Mouse (Mus musculus): ENCODE results near the gene Tbx6.

DNA sequence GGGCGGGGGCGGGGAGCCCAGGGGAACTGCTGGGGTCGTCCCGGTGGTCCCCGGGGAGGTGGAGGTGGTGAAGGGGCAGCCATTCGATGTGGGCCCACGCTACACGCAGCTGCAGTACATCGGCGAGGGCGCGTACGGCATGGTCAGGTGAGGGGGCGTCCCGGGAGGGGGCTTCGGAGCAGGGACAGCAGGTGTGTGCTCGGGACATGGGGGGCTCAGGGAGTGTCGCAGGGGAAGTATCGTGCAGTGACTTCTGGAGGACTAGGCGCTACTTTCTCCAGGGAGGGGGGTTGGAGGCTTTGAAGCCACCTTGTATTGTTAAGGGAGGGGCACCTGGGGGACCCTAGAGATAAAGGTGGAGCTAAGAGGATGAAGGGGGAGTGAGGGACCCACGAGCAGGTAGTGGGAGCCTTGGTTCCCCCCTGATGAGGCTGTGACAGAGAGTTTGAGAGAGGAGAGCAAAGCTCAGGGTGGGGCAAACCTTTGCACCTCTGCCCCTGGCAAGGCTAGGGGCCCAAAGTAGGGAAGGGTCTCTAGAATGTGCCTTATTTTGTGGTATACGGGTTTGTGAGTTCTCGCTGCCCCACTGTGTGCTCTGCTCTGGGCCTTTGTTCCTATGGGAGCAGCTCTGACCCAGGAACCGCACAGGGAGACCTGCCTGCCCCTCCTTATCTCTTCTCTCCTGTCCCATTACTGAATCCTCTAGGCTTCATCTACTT lies 21.5 kb upstream of the Tbx6 start:
- TF ChIP-seq CTCF (IDR thresholded peaks at IDR 0.05; ENCODE audit: low read depth, low read length) (no peak), POLR2A (IDR thresholded peaks at IDR 0.05; ENCODE audit: borderline replicate concordance, low read depth, low read length) (no peak)

Data from bone marrow macrophage, adult 2 months (primary cell).